Mouse (Mus musculus) gastrocnemius, postnatal 36 days (tissue): Measurements from ENCODE around the gene Olfr564. TPM values are rescaled to one million over a fixed set of nuclear protein-coding genes. Genes with fewer than 3 reads are reported as not detected.

Experiments
- DNase-seq, 2 experiments: peaks; one replicate each; pipeline ENCODE4 v3.0.0; 2022
- intact Hi-C: fragments of 180-260 bp; cut with DNase I; formaldehyde crosslinking; loops from one replicate; pipeline ENCODE4 v1.15.1; 2025
- long read RNA-seq, 2 experiments: library from polyadenylated mRNA; stranded (forward); transcript quantifications; one replicate each; pipeline ENCODE4 v2.0.0; 2021
- total RNA-seq, 2 experiments: library from RNA; stranded (reverse); gene quantifications; 2 replicates each; pipeline ENCODE4 v1.2.3; 2021

The Olfr564 gene
- total RNA-seq = not detected
- long read RNA-seq, experiment 1 = 0 reads
- long read RNA-seq, experiment 2 = 0 reads

- intact Hi-C loops = no loop called here
- no peak for DNase-seq
These were observed at the start of gene Olfr564 for GRCm38 (mm10) chr7:102803180-102803579. Olfr564 (plus strand) TSS chr7:102803480.

GRCm38 (mm10) chr7:102759266-102759665, 44.0 kb upstream of the Olfr564 start, which contains the start of the genes Olfr560 and Olfr78:
Olfr560 (minus strand) TSS chr7:102759366.
Olfr78 (minus strand) TSS chr7:102759471.
- DNase-seq = no peak
- intact Hi-C loops = no loop called here

- no peak for DNase-seq
- intact Hi-C loops = no loop called here
These were observed 32.4 kb upstream of the Olfr564 start, which contains the start of gene Olfr561 for GRCm38 (mm10) chr7:102770921-102771320. Olfr561 (plus strand) TSS chr7:102771221.

Other genes starting within 250 kb of the Olfr564 start
- gene Trim21, start 238.0 kb upstream of the Olfr564 start, total RNA-seq = 1 to 10 TPM; 1.7 to 2.8 TPM
- gene Olfr550, start 232.0 kb upstream of the Olfr564 start, total RNA-seq = under 1 TPM in 1 of 2 experiments, not detected in 1; 0.08 TPM
- not detected for gene Olfr551, start 211.6 kb upstream of the Olfr564 start, total RNA-seq
- under 1 TPM in 1 of 2 experiments, not detected in 1; 0.10 TPM for gene Olfr552, start 205.7 kb upstream of the Olfr564 start, total RNA-seq
- gene Olfr553, start 185.3 kb upstream of the Olfr564 start, total RNA-seq = not detected
- gene Olfr554, start 165.0 kb upstream of the Olfr564 start, total RNA-seq = not detected
- gene Olfr555, start 144.7 kb upstream of the Olfr564 start, total RNA-seq = not detected
- not detected for gene Olfr556, start 138.6 kb upstream of the Olfr564 start, total RNA-seq
- 1 to 10 TPM; 3.6 to 4.2 TPM for gene Trim68, start 116.2 kb upstream of the Olfr564 start, total RNA-seq
- gene Olfr557, start 107.6 kb upstream of the Olfr564 start, total RNA-seq = not detected
- gene Olfr558, start 101.3 kb upstream of the Olfr564 start, total RNA-seq = 1 to 10 TPM; 1.5 to 1.7 TPM
- gene Olfr33, start 84.4 kb upstream of the Olfr564 start, total RNA-seq = not detected
- not detected for gene Olfr559, start 76.0 kb upstream of the Olfr564 start, total RNA-seq
- under 1 TPM in 1 of 2 experiments, not detected in 1; 0.17 TPM for gene Olfr560, start 44.1 kb upstream of the Olfr564 start, total RNA-seq
- gene Olfr78, start 44.0 kb upstream of the Olfr564 start, total RNA-seq = under 1 TPM; 0.47 to 0.54 TPM
- not detected for gene Olfr561, start 32.3 kb upstream of the Olfr564 start, total RNA-seq
- not detected for gene Olfr566, start 55.3 kb downstream of the Olfr564 start, total RNA-seq
- not detected for gene Olfr568, start 73.6 kb downstream of the Olfr564 start, total RNA-seq
- not detected for gene Olfr569, start 87.4 kb downstream of the Olfr564 start, total RNA-seq
- not detected for gene Olfr570, start 91.1 kb downstream of the Olfr564 start, total RNA-seq
- gene Olfr571, start 114.1 kb downstream of the Olfr564 start, total RNA-seq = not detected
- not detected for gene Olfr572, start 120.9 kb downstream of the Olfr564 start, total RNA-seq
- not detected for gene Olfr573-ps1, start 139.1 kb downstream of the Olfr564 start, total RNA-seq
- not detected for gene Olfr574, start 145.0 kb downstream of the Olfr564 start, total RNA-seq
- not detected for gene Olfr575, start 155.3 kb downstream of the Olfr564 start, total RNA-seq
- not detected for gene Olfr576, start 159.2 kb downstream of the Olfr564 start, total RNA-seq
- gene Olfr577, start 172.5 kb downstream of the Olfr564 start, total RNA-seq = not detected
- gene Olfr578, start 185.8 kb downstream of the Olfr564 start, total RNA-seq = not detected
- gene Olfr582, start 234.5 kb downstream of the Olfr564 start, total RNA-seq = not detected
- not detected for gene Olfr583, start 247.8 kb downstream of the Olfr564 start, total RNA-seq